Comparison of ENCODE assay signal across 10 mouse cellular contexts in the genomic region with DNA sequence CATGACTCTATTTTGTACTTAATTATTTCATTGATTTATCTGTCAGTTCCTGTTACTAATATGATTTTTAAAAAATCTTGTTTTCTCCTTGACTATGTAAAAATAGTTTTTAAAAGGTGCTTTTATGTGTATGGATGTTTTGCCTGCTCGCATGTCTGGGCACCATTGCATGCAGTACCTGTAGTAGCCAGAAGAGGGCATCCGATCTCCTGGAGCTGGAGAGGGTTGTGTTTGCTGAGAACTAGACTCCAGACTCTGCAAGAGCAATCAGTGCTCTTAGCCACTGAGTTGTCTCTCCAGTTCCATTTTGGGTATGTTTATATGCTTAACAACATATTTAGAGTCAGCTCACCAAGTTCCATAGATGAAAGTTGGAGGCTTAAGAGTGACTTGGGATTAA. TPM values are rescaled to one million over a fixed set of nuclear protein-coding genes. Genes with fewer than 3 reads are reported as not detected.
DNase-seq lines count a peak whose midpoint lies in the region; ATAC-seq and TF ChIP-seq lines count a peak whose summit lies in the region.
"Had no signal": no experiment of that assay in that cellular context is flagged by ENCODE, and none has a peak within 500 bp of the region (broad histone marks: within the 10 kb centered on the region; RNA-seq: fewer than 3 reads in every experiment).

No protein-coding gene starts in this region.

- H3K4me2 ChIP-seq in kidney, embryonic 15.5 days: no peak overlapping the region

- no peak overlapping the region for H3K4me3 ChIP-seq in kidney, embryonic 15.5 days (replicated peaks)
- no peak overlapping the region for H3K4me3 ChIP-seq in G1E (ENCODE audit: low read depth, low read length)
- no peak overlapping the region for H3K4me3 ChIP-seq in left cerebral cortex, adult 2 months
- H3K4me3 ChIP-seq: myocyte had no signal

- H3K4me1 ChIP-seq in kidney, embryonic 15.5 days: peaks cover 7% of the 10 kb centered on the region; the same call in 1 of the 2 replicates
- no peaks in the 10 kb centered on the region for H3K4me1 ChIP-seq in G1E (ENCODE audit: insufficient read depth, low read depth, low read length)

- DNase-seq in kidney, adult 11 months: peak; percentile 7
- no peak for DNase-seq in G1E (ENCODE audit: low spot score)
- DNase-seq in c-Kit-negative CD71-positive TER-119-positive erythroid progenitor cells, embryonic 14.5 days (ENCODE audit: low read depth, low spot score): peak; percentile 39
- peak; percentile 22 to 51 for DNase-seq in frontal cortex, postnatal 25 days (ENCODE audit: low spot score in 2 of 2)
- DNase-seq in left cerebral cortex, adult 2 months (ENCODE audit: extremely low spot score in 1 of 2, low spot score in 2 of 2): peak; percentile 50 to 76

- intact Hi-C loops in left cerebral cortex, adult 2 months (cut with DNase I): loop anchor here (1.0 to 10.0 kb wide), 2 partner anchors 343 to 550 kb away; partner anchors contain the start of genes Ermap and Svbp

- H3K36me3 ChIP-seq in kidney, embryonic 15.5 days: no peaks in the 10 kb centered on the region
- no peaks in the 10 kb centered on the region for H3K36me3 ChIP-seq in G1E (replicated peaks)

- H3K9ac ChIP-seq in kidney, embryonic 15.5 days: no peak overlapping the region

- peak; percentile 23; the same call in 1 of the 2 replicates for TF ChIP-seq CTCF in G1E (IDR thresholded peaks at IDR 0.05; ENCODE audit: low read depth, low read length)
- TF ChIP-seq CTCF in left cerebral cortex, adult 2 months (IDR thresholded peaks at IDR 0.05): peak; percentile 93

- WGBS in kidney, embryonic 15.5 days: 7% methylated on average over 2 of the region's 2 CpGs

- no peaks in the 10 kb centered on the region for H3K9me3 ChIP-seq in kidney, embryonic 15.5 days (replicated peaks)
- H3K9me3 ChIP-seq in G1E (replicated peaks): no peaks in the 10 kb centered on the region

- H3K27me3 ChIP-seq in kidney, embryonic 15.5 days: no peaks in the 10 kb centered on the region
- H3K27me3 ChIP-seq in G1E (ENCODE audit: insufficient read depth, low read length): peaks cover 8% of the 10 kb centered on the region

- no peak for ATAC-seq in kidney, embryonic 15.5 days (replicated peaks; ENCODE audit: low FRiP score)
- ATAC-seq in G1E (ENCODE audit: extremely low read depth, insufficient number of reproducible peaks, low FRiP score, poor library complexity, severe bottlenecking): no peak
- ATAC-seq in neutrophil, adult 5-6 weeks (ENCODE audit: extremely low read depth, insufficient number of reproducible peaks, low FRiP score, poor library complexity, severe bottlenecking): peak; percentile 73; the same call in 1 of the 2 replicates
- ATAC-seq in erythroid progenitor cell, adult 5-6 weeks (replicated peaks; ENCODE audit: low FRiP score, poor library complexity, severe bottlenecking): no peak

- no peak overlapping the region for H3K27ac ChIP-seq in kidney, embryonic 15.5 days
- no peak overlapping the region for H3K27ac ChIP-seq in left cerebral cortex, adult 2 months

RNA-seq across cellular contexts. Expression of gene Olfr62, which starts 13.5 kb away (rescaled TPM):
- polyA plus RNA-seq in kidney, embryonic 15.5 days (2015; fragmentation: Nextera tagmentation; extraction: Ambion mirVana): not detected in 2 replicates
- total RNA-seq in G1E (2014; fragmentation: Nextera tagmentation) (not detected in 2 replicates), G1E (2017) (0.11 TPM in 1 of 2 replicates, not detected in the other)
- polyA plus RNA-seq in G1E (2012): not detected in 2 replicates
- not detected for total RNA-seq in left cerebral cortex, adult 2 months (2021)
- 0.23 TPM in 1 of 2 replicates, not detected in the other for total RNA-seq in neutrophil, adult 5-6 weeks (2017)
- not detected in 2 replicates for total RNA-seq in erythroid progenitor cell, adult 5-6 weeks (2015; ENCODE audit: low replicate concordance)
- total RNA-seq in erythroid progenitor cell, adult 5-6 weeks (2017; ENCODE audit: low replicate concordance): not detected in 2 replicates
- polyA plus RNA-seq: heart, embryonic 14.5 days; myocyte had no signal

RNA-seq across cellular contexts. Expression of gene Ebna1bp2, which starts 24.6 kb away (rescaled TPM):
- polyA plus RNA-seq in kidney, embryonic 15.5 days (2015; fragmentation: Nextera tagmentation; extraction: Ambion mirVana): 148 and 163 TPM in 2 replicates
- 116 and 153 TPM in 2 replicates for total RNA-seq in G1E (2014; fragmentation: Nextera tagmentation)
- total RNA-seq in G1E (2017): 116 and 127 TPM in 2 replicates
- polyA plus RNA-seq in G1E (2012): 25.0 and 41.7 TPM in 2 replicates
- total RNA-seq in left cerebral cortex, adult 2 months (2021): 10 to 100 TPM; 52.7 to 61.4 TPM
- total RNA-seq in neutrophil, adult 5-6 weeks (2017): 60.6 and 63.4 TPM in 2 replicates
- 12.6 and 19.8 TPM in 2 replicates for total RNA-seq in erythroid progenitor cell, adult 5-6 weeks (2015; ENCODE audit: low replicate concordance)
- 13.7 and 29.0 TPM in 2 replicates for total RNA-seq in erythroid progenitor cell, adult 5-6 weeks (2017; ENCODE audit: low replicate concordance)

RNA-seq across cellular contexts. Expression of gene Cfap57, which starts 24.7 kb away (rescaled TPM):
- 0.21 and 0.22 TPM in 2 replicates for polyA plus RNA-seq in kidney, embryonic 15.5 days (2015; fragmentation: Nextera tagmentation; extraction: Ambion mirVana)
- total RNA-seq in G1E (2014; fragmentation: Nextera tagmentation) (not detected in 2 replicates), G1E (2017) (0.05 TPM in 1 of 2 replicates, not detected in the other)
- not detected in 2 replicates for polyA plus RNA-seq in G1E (2012)
- under 1 TPM; 0.72 to 0.82 TPM for total RNA-seq in left cerebral cortex, adult 2 months (2021)
- 0.35 and 0.37 TPM in 2 replicates for total RNA-seq in neutrophil, adult 5-6 weeks (2017)
- not detected in 2 replicates for total RNA-seq in erythroid progenitor cell, adult 5-6 weeks (2015; ENCODE audit: low replicate concordance)
- 0.08 and 0.64 TPM in 2 replicates for total RNA-seq in erythroid progenitor cell, adult 5-6 weeks (2017; ENCODE audit: low replicate concordance)
- polyA plus RNA-seq: myocyte had no signal

RNA-seq across cellular contexts. Expression of gene Olfr1342, which starts 47.3 kb away (rescaled TPM):
- polyA plus RNA-seq in kidney, embryonic 15.5 days (2015; fragmentation: Nextera tagmentation; extraction: Ambion mirVana): 0.09 and 0.23 TPM in 2 replicates
- total RNA-seq in G1E (2014; fragmentation: Nextera tagmentation) (not detected in 2 replicates), G1E (2017) (0.11 TPM in 1 of 2 replicates, not detected in the other)
- not detected in 2 replicates for polyA plus RNA-seq in G1E (2012)
- not detected for total RNA-seq in left cerebral cortex, adult 2 months (2021)
- total RNA-seq in neutrophil, adult 5-6 weeks (2017): not detected in 2 replicates
- total RNA-seq in erythroid progenitor cell, adult 5-6 weeks (2015; ENCODE audit: low replicate concordance): not detected in 2 replicates
- total RNA-seq in erythroid progenitor cell, adult 5-6 weeks (2017; ENCODE audit: low replicate concordance): not detected in 2 replicates
- polyA plus RNA-seq: heart, embryonic 14.5 days; myocyte had no signal

RNA-seq across cellular contexts. Expression of gene Olfr1341, which starts 58.1 kb away (rescaled TPM):
- polyA plus RNA-seq in kidney, embryonic 15.5 days (2015; fragmentation: Nextera tagmentation; extraction: Ambion mirVana): not detected in 2 replicates
- total RNA-seq in G1E (2014; fragmentation: Nextera tagmentation): not detected in 2 replicates
- total RNA-seq in G1E (2017): 0.12 and 0.16 TPM in 2 replicates
- polyA plus RNA-seq in G1E (2012): not detected in 2 replicates
- total RNA-seq in left cerebral cortex, adult 2 months (2021): not detected
- not detected in 2 replicates for total RNA-seq in neutrophil, adult 5-6 weeks (2017)
- not detected in 2 replicates for total RNA-seq in erythroid progenitor cell, adult 5-6 weeks (2015; ENCODE audit: low replicate concordance)
- not detected in 2 replicates for total RNA-seq in erythroid progenitor cell, adult 5-6 weeks (2017; ENCODE audit: low replicate concordance)
- polyA plus RNA-seq: heart, embryonic 14.5 days; myocyte had no signal
